Mouse (Mus musculus) megakaryocyte, embryonic 14.5 days (primary cell): ENCODE measurements around the gene Slc44a4.
"Not testable (repeated sequence)": the region's sequence is repeated elsewhere in the genome, so short reads cannot be mapped to it uniquely, and the experiment has no call there.

Experiments used
- FLI1 ChIP-seq: IDR thresholded peaks from 2 replicates; pipeline ENCODE4 v1.6.1; 2012; ENCODE audit warnings: low read length, inconsistent platforms, mixed read lengths
- GATA1 ChIP-seq: IDR thresholded peaks from 3 replicates; pipeline ENCODE4 v1.6.1; 2012; ENCODE audit warnings: mixed read lengths, low read length, inconsistent platforms, borderline replicate concordance

DNA sequence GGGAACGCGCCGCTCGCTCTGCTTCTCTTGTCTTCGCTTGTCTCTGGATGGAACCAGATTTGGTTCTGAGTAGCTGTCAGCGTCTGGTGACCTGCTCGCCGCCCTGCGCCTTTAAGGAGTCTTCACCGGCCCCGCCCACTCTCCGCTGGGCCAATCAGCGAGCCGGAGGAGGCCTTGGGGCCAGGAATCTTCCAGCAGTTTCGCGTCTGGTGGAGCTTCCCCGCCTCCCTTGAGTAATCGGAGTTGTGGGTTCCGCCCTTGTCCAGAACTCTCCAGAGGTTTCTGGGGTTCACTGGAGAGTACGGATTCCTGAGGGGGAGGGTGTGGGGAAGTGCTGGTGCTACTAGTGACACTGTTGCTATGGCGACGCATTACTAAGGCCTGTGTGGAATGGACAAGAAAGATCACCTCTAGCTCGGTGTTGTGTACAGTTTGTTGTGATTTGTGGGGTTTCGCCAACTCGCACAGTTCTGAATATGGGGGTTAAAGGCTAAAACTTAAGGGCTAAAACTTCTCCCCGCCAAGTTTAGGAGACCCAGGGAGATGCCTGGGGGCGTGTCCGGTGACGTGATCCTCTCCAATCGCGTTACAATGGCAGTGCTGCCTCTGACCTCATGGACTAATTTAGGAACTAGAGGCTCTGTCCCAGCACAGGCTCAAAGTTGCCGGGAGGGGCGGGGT is 57.9 kb downstream of the Slc44a4 start, which contains the start of the genes Hspa1a and Hspa1l:
- not testable (repeated sequence) for TF ChIP-seq FLI1, GATA1
